Mouse (Mus musculus): ENCODE data around the gene Dcaf1. TPM values are rescaled to one million over a fixed set of nuclear protein-coding genes. Genes with fewer than 3 reads are reported as not detected.

Dcaf1 gene
- polyA plus RNA-seq (2015; fragmentation: Nextera tagmentation; extraction: Ambion mirVana) = 7.9 and 10.1 TPM in 2 replicates

DNA sequence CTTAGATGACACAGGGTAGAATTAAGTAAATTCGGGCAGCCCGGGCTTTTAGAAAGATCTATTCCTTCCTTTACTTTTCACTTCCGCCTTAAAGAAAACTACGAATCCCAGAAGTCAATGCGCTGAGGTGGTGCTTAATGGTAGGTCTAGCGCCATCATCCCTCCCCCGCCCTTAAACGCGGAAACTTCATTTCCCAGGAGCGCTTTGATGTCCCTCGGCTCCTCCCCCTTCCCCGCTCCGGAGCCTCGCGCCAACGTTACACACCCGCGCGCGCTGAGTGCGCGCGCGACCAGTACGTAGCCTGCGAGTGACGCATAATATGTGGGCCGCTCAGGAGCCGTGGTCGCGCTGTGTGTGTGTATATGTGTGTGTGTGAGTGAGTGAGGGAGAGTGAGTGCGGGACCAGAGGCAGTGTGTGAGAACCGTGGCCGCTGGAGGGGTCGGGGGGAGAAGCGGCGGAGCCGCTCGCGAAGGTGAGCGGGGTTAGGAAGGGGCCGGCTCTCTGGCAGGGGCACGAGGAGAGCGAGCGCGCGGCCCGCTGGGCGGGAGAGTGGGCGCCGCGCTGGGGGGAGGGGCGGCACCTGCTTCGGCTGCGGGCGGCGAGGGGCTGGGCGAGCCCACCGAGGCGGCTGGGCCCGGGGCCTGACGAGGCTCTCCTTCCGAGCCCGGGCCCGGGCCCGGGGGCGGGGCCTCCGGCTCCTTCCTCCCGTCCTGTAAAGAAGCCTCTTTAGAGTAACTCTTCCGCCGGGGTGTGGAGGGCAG, at the start of gene Dcaf1:
TSS of gene Dcaf1 (plus strand) at position 257 of the 763 bp plus-strand sequence.
- Histone ChIP-seq H3K9ac (ENCODE audit: low read depth, low read length) (peak within 1 kb of the TSS; percentile 86), H3K4me2 (ENCODE audit: low read length) (peak within 1 kb of the TSS; percentile 59), H3K36me3 (ENCODE audit: insufficient read depth, low read length) (no peaks in the 10 kb centered on the region), H3K27ac (peak within 1 kb of the TSS; percentile 95), H3K4me1 (replicated peaks; ENCODE audit: insufficient read depth, low read length) (0 out of 2 replicates have a peak, but pooled peaks cover 3% of the 10 kb centered on the region), H3K27me3 (ENCODE audit: insufficient read depth, low read length) (no peaks in the 10 kb centered on the region), H3K4me3 (replicated peaks; ENCODE audit: low read depth, low read length) (peak within 1 kb of the TSS; percentile 98), H3K9me3 (replicated peaks; ENCODE audit: low read length) (no peaks in the 10 kb centered on the region)
- peak; percentile 98 for ATAC-seq (replicated peaks; ENCODE audit: low FRiP score, low read depth)
- peak; percentile 22; the same call in 1 of the 2 replicates for TF ChIP-seq CTCF (IDR thresholded peaks at IDR 0.05; ENCODE audit: low read depth)
- peak; percentile 99 for DNase-seq (ENCODE audit: low spot score)
- WGBS = under 1% methylated on average over 56 of the region's 71 CpGs

DNA sequence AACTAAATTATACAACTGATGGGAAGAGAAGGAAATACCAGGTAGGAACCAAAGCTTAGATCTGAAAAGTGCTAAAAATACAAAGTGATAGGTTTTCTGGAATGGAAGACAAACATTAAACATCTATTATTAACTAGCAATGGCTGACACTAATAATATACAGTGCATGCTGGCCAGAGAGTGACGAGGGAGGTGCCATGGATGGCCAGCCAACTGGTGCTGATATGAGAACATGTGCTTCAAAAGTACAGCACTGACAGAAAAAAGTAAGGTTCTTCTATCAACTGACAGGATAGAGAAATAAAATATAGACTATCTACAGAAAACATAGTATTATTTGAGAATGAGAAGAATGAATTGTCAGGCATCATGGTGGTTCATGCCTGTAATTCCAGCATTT, 45.6 kb upstream of the Dcaf1 start:
- ATAC-seq (replicated peaks; ENCODE audit: low FRiP score, low read depth) (no peak), DNase-seq (ENCODE audit: low spot score) (no peak)
- no peaks in the 10 kb centered on the region for H3K4me1 ChIP-seq (replicated peaks; ENCODE audit: insufficient read depth, low read length)
- H3K4me3 ChIP-seq (replicated peaks; ENCODE audit: low read depth, low read length) = no peak overlapping the region
- H3K4me2 ChIP-seq (ENCODE audit: low read length) = no peak overlapping the region
- TF ChIP-seq CTCF (IDR thresholded peaks at IDR 0.05; ENCODE audit: low read depth) = no peak
- no peak overlapping the region for H3K27ac ChIP-seq
- WGBS = 44% methylated on average over 1 of the region's 1 CpGs
- no peaks in the 10 kb centered on the region for H3K27me3 ChIP-seq (ENCODE audit: insufficient read depth, low read length)
- no peaks in the 10 kb centered on the region for H3K36me3 ChIP-seq (ENCODE audit: insufficient read depth, low read length)
- no peaks in the 10 kb centered on the region for H3K9me3 ChIP-seq (replicated peaks; ENCODE audit: low read length)
- no peak overlapping the region for H3K9ac ChIP-seq (ENCODE audit: low read depth, low read length)

DNA sequence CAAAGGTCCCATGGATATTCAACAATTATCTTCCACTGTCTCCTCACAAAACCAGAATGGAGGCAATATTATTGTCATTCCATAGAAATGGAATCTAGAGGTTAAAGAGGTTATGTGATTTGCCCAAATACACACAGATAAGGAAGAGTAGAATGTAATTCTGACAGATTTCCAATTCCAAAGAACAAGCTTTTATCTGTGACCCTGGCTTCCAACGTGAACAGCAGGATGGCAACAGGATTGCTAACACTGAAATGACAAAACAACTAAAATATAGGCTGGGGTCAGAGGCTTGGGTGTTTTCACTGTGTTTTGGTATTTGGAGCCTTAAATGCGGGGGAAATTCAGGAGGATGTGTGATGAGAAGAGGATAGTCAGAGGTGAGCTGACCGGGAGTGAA, 44.3 kb upstream of the Dcaf1 start:
- no peak overlapping the region for H3K4me2 ChIP-seq (ENCODE audit: low read length)
- no peak overlapping the region for H3K9ac ChIP-seq (ENCODE audit: low read depth, low read length)
- WGBS = 81% methylated on average over 3 of the region's 3 CpGs
- DNase-seq (ENCODE audit: low spot score) (no peak), ATAC-seq (replicated peaks; ENCODE audit: low FRiP score, low read depth) (no peak)
- H3K36me3 ChIP-seq (ENCODE audit: insufficient read depth, low read length) = no peaks in the 10 kb centered on the region
- no peaks in the 10 kb centered on the region for H3K9me3 ChIP-seq (replicated peaks; ENCODE audit: low read length)
- H3K4me1 ChIP-seq (replicated peaks; ENCODE audit: insufficient read depth, low read length) = no peaks in the 10 kb centered on the region
- H3K27me3 ChIP-seq (ENCODE audit: insufficient read depth, low read length) = no peaks in the 10 kb centered on the region
- no peak overlapping the region for H3K27ac ChIP-seq
- TF ChIP-seq CTCF (IDR thresholded peaks at IDR 0.05; ENCODE audit: low read depth) = no peak
- H3K4me3 ChIP-seq (replicated peaks; ENCODE audit: low read depth, low read length) = no peak overlapping the region

DNA sequence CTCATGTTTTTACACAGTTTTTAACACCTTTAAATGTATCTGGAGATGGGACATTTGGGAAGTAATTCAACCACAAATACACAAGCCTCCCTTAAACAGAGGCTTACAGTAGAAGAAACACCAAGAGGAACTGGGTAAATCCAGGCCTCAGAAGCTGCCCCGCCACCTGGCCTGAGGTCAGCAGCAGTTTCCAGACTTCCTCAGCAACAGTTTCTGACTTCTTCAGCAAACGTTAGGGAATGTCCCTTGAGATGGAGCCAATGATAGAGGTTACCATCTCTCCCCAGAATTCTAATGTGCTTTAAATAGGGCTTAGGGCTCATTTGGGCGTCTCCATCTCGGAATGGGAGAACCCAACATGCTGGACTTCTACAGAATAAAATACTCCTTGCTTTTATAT, 43.4 kb upstream of the Dcaf1 start:
- Histone ChIP-seq H3K27ac (no peak overlapping the region), H3K27me3 (ENCODE audit: insufficient read depth, low read length) (no peaks in the 10 kb centered on the region), H3K9me3 (replicated peaks; ENCODE audit: low read length) (no peaks in the 10 kb centered on the region), H3K36me3 (ENCODE audit: insufficient read depth, low read length) (no peaks in the 10 kb centered on the region), H3K4me2 (ENCODE audit: low read length) (no peak overlapping the region), H3K4me3 (replicated peaks; ENCODE audit: low read depth, low read length) (no peak overlapping the region), H3K4me1 (replicated peaks; ENCODE audit: insufficient read depth, low read length) (no peaks in the 10 kb centered on the region), H3K9ac (ENCODE audit: low read depth, low read length) (no peak overlapping the region)
- DNase-seq (ENCODE audit: low spot score) (no peak), ATAC-seq (replicated peaks; ENCODE audit: low FRiP score, low read depth) (no peak)
- 78% methylated on average over 4 of the region's 4 CpGs for WGBS
- no peak for TF ChIP-seq CTCF (IDR thresholded peaks at IDR 0.05; ENCODE audit: low read depth)

DNA sequence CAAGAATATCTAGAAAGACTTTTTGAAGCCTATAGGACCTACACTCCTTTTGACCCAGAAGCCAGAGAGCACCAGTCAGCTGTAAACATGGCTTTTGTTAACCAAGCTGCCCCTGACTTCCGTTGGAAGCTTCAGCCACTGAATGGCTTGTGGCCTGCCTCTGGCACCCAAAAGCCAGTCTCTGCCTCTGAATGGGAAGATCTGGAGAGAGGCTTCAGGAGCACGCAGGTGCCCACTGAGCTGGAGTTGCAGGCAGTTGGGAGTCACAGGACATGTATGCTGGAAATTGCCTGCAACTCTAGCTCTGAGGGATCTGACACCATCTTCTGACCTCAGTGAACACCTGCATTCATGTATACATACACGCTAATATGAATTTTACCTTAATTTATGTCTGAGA, 41.6 kb upstream of the Dcaf1 start:
- H3K9ac ChIP-seq (ENCODE audit: low read depth, low read length) = no peak overlapping the region
- ATAC-seq (replicated peaks; ENCODE audit: low FRiP score, low read depth) (no peak), DNase-seq (ENCODE audit: low spot score) (no peak)
- no peak for TF ChIP-seq CTCF (IDR thresholded peaks at IDR 0.05; ENCODE audit: low read depth)
- H3K36me3 ChIP-seq (ENCODE audit: insufficient read depth, low read length) = no peaks in the 10 kb centered on the region
- 82% methylated on average over 3 of the region's 3 CpGs for WGBS
- no peak overlapping the region for H3K4me2 ChIP-seq (ENCODE audit: low read length)
- no peaks in the 10 kb centered on the region for H3K27me3 ChIP-seq (ENCODE audit: insufficient read depth, low read length)
- no peaks in the 10 kb centered on the region for H3K9me3 ChIP-seq (replicated peaks; ENCODE audit: low read length)
- no peak overlapping the region for H3K4me3 ChIP-seq (replicated peaks; ENCODE audit: low read depth, low read length)
- no peaks in the 10 kb centered on the region for H3K4me1 ChIP-seq (replicated peaks; ENCODE audit: insufficient read depth, low read length)
- no peak overlapping the region for H3K27ac ChIP-seq

DNA sequence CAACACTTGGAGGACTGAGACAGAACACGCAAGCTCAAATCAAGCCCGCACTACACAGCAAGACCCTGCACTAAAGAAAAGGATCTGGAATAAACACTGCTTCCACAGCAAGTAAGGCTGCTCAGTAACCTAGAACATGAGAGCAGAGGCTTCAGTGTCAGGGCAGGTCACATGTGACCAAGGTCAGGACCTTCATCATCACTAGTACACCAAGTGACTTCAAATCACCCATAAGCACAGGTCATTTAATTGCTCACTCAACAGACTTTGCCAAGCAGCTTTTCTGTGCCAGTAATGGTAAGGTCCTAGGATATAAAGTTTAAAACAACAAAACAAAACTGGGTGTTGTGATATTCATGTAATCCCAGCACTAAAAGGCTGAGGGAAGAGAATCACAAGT, 38.1 kb upstream of the Dcaf1 start:
- no peak for DNase-seq (ENCODE audit: low spot score)
- H3K4me1 ChIP-seq (replicated peaks; ENCODE audit: insufficient read depth, low read length) = 0 out of 2 replicates have a peak, but pooled peaks cover 5% of the 10 kb centered on the region
- H3K9ac ChIP-seq (ENCODE audit: low read depth, low read length) = no peak overlapping the region
- no peak for ATAC-seq (replicated peaks; ENCODE audit: low FRiP score, low read depth)
- H3K27me3 ChIP-seq (ENCODE audit: insufficient read depth, low read length) = no peaks in the 10 kb centered on the region
- no peaks in the 10 kb centered on the region for H3K36me3 ChIP-seq (ENCODE audit: insufficient read depth, low read length)
- TF ChIP-seq CTCF (IDR thresholded peaks at IDR 0.05; ENCODE audit: low read depth) = no peak
- no peak overlapping the region for H3K4me2 ChIP-seq (ENCODE audit: low read length)
- H3K27ac ChIP-seq = no peak overlapping the region
- 98% methylated on average over 2 of the region's 2 CpGs for WGBS
- no peak overlapping the region for H3K4me3 ChIP-seq (replicated peaks; ENCODE audit: low read depth, low read length)
- no peaks in the 10 kb centered on the region for H3K9me3 ChIP-seq (replicated peaks; ENCODE audit: low read length)

Measured in kidney, postnatal 0 days (tissue).